Mouse (Mus musculus): ENCODE results near the gene Leng8. TPM values are rescaled to one million over a fixed set of nuclear protein-coding genes. Genes with fewer than 3 reads are reported as not detected.

Gene Leng8
- polyA plus RNA-seq (2017; shearing (Covaris generic)), result 188 TPM

GRCm38 (mm10) chr7:4136771-4137531 lies at the start of gene Leng8:
Leng8 (plus strand) TSS chr7:4137039.

GRCm38 (mm10) chr7:4119344-4119902 lies 17.4 kb upstream of the Leng8 start, which contains the start of gene Ttyh1:
Ttyh1 (plus strand) TSS chr7:4119408.

DNA sequence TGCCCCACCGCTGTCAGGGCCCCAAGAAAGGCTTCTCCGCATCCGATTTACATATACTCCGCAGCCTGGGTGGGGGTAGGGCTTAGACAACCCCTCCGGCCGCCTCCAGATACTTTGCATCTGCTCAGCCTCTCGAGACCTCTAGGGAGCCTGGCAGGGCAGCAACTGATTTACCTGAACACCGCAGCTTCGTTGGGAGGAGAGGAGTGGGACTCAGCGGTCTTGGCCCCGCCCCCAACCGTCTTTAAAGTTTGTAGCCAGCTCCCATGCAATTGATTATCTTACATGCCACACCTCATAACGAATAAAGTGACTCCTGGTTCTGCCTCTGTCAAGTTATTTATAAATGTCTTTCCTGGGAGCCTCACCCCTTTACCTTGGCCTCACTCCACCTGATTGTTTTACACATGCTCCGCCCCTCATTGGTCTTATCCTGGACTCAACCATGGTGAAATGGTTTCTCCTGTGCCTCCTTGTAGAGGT lies 13.3 kb downstream of the Leng8 start, which contains the start of gene Leng9:
Gene Leng9, minus strand, starts transcription at position 316 of the 483 bp plus-strand sequence.

DNA sequence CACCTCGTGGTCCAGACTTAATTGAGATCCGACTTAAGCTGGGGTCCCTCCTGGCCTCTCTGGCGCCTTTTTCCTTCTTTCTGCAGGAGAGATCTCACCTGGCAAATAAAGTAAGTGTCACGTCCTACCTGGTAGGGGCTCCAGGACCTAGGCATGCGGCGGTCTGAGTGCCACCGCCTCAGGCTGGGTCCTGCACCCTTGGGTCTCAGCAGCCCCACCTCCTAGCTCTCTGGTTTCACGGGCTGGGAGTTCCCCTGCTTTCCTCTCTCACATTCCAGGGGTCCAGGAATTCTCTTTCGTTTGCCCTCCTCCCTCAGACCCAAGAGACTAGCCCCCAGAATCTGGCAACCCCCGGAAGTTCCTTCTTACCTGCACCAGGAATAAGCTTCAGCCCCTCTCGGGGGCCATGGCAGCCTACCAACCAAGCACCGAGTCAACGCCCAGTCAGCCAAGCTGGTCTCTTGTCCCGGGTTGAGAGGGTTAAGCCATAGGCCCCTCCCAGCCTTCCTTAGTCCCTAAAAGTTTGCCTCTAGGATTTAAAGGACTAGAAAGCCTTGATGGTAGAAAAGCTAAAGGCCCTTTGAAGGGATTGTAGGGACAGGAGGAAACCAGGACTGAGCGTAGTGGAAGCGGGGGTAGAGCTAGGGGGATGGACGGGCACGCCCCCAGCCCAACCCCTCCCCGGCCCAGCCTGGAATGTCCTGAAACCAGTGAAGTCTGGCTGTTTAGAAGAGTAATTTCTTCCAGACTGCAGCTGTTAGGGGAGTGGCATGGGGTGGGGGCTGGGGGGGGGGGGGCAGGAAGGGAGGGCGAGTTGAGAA lies 27.5 kb downstream of the Leng8 start, which contains the start of gene Cdc42ep5:
Gene Cdc42ep5, minus strand, starts transcription at position 771 of the 821 bp plus-strand sequence.

Other genes with a start within 250 kb of the Leng8 start
- gene Gm14548, start 238.9 kb upstream of the Leng8 start, polyA plus RNA-seq (2017; shearing (Covaris generic)), result 0.13 TPM
- gene Lilra6, start 221.5 kb upstream of the Leng8 start, polyA plus RNA-seq (2017; shearing (Covaris generic)), result 0.18 TPM
- 3.4 TPM for gene Lair1, start 73.8 kb upstream of the Leng8 start, polyA plus RNA-seq (2017; shearing (Covaris generic))
- 0.43 TPM for gene Ttyh1, start 17.6 kb upstream of the Leng8 start, polyA plus RNA-seq (2017; shearing (Covaris generic))
- 11.3 TPM for gene Leng9, start 13.3 kb downstream of the Leng8 start, polyA plus RNA-seq (2017; shearing (Covaris generic))
- gene Cdc42ep5, start 27.8 kb downstream of the Leng8 start, polyA plus RNA-seq (2017; shearing (Covaris generic)), result not detected
- gene Lilra5, start 100.7 kb downstream of the Leng8 start, polyA plus RNA-seq (2017; shearing (Covaris generic)), result not detected
- not detected for gene Ncr1, start 200.7 kb downstream of the Leng8 start, polyA plus RNA-seq (2017; shearing (Covaris generic))